Mouse (Mus musculus): ENCODE measurements at regions not wholly inside any gene's neighbourhood (a gene's known extent, or its start where the extent isn't known, plus 50 kb on each side); places are given as distances from the start of the nearest gene placed in this dataset.
A peak's percentile ranks its signal among the peaks of the same experiment; 100 is the strongest.
"Not testable (repeated sequence)": the region's sequence is repeated elsewhere in the genome, so short reads cannot be mapped to it uniquely, and the experiment has no call there.

DNA sequence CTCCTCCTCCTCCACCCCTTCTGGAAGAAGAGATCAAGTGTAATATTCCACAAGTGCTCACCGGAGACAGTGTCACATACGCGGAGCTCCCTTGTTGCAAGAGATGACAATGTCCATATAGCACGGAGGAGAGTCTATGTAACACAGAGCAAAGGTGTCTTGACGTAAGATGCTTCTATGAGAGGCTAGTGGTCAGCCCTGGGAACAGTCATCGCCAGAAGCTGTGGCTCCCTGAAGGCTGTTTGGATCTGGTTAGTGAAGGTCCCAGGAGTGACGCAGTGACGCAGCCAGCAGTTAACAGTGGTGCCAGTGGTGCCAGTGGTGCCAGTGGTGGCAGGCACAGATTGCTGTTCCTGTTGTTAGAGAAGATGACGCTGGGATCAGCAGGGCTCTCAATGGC is 66.9 kb downstream of the Twistnb start:
- DNase-seq (ENCODE audit: low spot score in 2 of 2), result no peak

- peak in 1 of 2 experiments; percentile 3 for DNase-seq (ENCODE audit: low spot score in 2 of 2)
Observed at GRCm38 (mm10) chr12:33497319-33497892, 68.0 kb downstream of the Twistnb start.

- no peak for DNase-seq (ENCODE audit: low spot score in 2 of 2)
Observed at GRCm38 (mm10) chr12:33541566-33541965, 112.1 kb downstream of the Twistnb start.

- DNase-seq (ENCODE audit: low spot score in 2 of 2), result not testable (repeated sequence)
Observed at GRCm38 (mm10) chr12:33551660-33552059, 122.2 kb downstream of the Twistnb start.

- no peak for DNase-seq (ENCODE audit: low spot score in 2 of 2)
Observed at GRCm38 (mm10) chr12:33552231-33552630, 122.8 kb downstream of the Twistnb start.

GRCm38 (mm10) chr12:33552651-33553050 is 123.2 kb downstream of the Twistnb start:
- DNase-seq (ENCODE audit: low spot score in 2 of 2), result no peak

DNA sequence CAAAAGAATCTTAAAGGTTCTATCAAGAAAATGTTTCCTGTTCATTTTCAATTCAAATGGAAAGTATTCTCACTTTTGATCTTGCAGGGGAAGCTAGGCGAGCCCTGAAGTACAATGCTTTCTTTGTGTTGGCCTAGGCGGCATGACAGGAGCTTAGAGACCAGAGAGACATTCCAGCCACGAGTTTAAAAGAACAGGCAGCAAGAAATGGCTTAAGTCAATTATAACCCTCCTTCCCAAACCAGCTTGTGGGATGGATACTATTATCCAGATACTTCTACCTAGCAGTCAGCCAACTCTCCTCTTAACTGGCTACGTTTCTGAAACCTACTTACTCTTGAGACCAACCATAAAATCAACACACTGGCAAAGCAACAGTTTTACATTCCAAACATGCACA is 124.3 kb downstream of the Twistnb start:
- DNase-seq (ENCODE audit: low spot score in 2 of 2), result no peak

- no peak for DNase-seq (ENCODE audit: low spot score in 2 of 2)
Observed at GRCm38 (mm10) chr12:33561141-33561540, 131.7 kb downstream of the Twistnb start.

DNA sequence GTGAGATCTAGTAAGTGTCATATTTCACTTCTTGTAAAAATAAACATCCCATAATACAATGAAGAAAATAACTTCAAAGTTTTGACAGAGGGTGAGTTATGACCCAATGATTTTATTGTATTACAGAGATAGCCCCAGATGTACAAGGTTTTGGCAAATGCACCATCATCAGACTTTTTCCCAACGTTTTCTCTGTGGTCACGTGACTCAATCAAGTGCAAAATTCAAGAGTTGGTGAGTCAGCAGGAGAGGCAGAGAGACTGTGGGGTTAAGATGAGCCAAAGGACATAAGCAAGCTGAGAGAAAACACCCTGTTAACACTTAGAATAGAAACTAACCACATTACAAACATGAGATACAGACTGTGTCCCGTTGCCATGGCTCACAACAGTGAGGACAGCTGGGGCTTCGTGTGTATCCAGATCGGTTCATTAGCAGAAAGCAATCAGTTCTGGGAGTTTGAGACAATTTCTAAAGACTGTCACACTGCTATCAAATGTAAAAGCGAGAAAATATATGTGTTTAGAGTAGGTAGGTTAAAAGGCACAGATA is 148.5 kb downstream of the Twistnb start:
- no peak for DNase-seq (ENCODE audit: low spot score in 2 of 2)

DNA sequence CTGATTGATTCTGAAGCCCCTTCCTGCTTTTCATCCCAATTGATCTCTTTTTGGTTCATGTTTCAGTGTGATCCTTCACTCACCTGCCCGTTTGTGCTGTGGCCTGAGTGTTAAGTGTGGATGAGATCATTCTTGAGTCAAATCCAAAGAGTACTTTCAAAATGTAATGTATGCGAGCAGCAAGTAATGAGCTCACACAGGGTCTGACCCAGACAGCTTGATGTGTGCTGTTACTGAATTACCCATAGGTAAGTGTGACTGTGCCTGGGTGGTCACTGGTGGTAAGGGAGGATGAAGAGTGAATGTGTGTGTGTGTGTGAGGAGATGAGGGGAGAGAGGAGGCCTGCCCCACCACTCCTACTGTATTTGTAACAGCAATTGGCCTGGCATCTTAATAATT is 151.4 kb downstream of the Twistnb start:
- no peak for DNase-seq (ENCODE audit: low spot score in 2 of 2)

GRCm38 (mm10) chr12:33591031-33591430 is 161.6 kb downstream of the Twistnb start:
- DNase-seq (ENCODE audit: low spot score in 2 of 2), result no peak

- peak in 1 of 2 experiments; percentile 3 for DNase-seq (ENCODE audit: low spot score in 2 of 2)
Observed at GRCm38 (mm10) chr12:33592431-33592911, 163.0 kb downstream of the Twistnb start.

DNA sequence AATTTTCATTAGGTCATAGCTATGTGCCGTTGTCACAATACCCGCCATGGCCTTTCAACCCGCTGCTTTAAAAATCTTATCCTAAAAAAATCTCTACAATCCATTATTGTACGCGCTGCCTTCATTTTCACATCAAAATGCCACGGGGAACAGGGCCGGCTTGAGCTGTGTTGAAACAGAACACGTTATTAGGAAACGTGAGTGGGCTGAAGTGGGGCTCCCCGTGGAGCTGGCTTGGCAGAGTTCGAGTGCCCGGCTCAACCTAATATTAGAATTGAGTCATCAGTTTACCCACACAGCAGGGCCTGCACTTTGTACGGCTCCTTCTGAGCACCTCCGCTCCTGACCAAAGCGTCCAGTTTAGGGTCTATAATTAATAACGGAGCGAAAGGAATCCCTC is 163.5 kb downstream of the Twistnb start:
- peak in 1 of 2 experiments; percentile 8 for DNase-seq (ENCODE audit: low spot score in 2 of 2)

GRCm38 (mm10) chr12:33593685-33594084 is 164.2 kb downstream of the Twistnb start:
- DNase-seq (ENCODE audit: low spot score in 2 of 2), result no peak

GRCm38 (mm10) chr12:33605393-33605792 is 176.0 kb downstream of the Twistnb start:
- DNase-seq (ENCODE audit: low spot score in 2 of 2), result no peak

DNA sequence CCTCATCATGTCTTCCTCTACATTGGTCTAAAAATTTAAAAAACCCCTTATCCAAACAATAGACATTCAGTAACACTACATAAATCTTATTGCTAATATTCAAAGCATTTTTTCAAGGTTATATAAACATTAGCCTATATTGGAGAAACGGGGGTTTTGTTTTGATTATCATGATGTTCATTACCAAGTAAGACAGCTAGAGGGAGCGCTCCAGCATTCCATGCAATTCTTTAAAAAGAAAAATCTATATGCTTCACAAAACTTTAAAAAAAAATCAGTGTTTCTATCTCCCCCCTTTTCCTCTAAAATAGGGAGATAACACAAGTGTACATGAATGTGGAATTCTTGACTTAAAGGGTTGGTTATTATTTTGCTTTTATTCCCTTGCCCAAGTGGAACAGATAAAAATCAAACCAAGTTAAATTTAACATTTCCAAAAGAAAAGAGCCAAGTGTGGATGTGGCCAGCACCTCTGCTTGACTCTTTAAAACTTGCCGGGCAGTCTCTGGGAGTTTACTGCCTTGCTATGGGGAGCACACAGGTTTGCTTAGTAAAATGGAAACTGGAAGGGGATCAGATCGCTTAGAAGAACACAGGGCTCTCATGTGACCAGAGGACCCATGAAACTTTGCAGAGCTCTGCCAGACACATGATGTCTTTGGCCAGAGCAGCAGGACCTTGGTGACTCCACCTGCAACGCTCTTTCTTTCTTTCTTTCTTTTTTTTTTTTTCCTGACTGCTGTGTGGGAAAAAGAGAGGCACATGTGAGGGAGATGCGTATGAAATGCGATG is 178.6 kb downstream of the Twistnb start:
- DNase-seq (ENCODE audit: low spot score in 2 of 2), result no peak

- peak in 1 of 2 experiments; percentile 4 for DNase-seq (ENCODE audit: low spot score in 2 of 2)
Observed at GRCm38 (mm10) chr12:33612378-33612777, 182.9 kb downstream of the Twistnb start.

DNA sequence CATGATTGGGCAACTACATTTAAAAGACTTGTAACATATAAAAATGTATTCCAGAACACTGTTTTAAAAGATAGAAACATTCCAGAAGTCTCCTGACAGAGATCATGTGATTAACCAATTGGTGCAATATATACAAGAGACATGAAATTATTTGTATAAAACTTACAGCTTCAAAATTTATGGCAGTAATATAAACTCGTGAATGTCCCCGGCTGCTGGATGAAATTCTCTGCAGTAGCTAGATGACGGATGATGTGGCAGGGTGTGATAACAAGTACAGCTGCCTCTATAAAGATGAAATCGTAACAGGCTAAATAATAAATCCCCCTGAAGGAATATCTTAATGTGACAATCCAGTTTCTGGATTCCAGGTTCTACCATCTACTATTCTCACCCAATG is 191.0 kb downstream of the Twistnb start:
- DNase-seq (ENCODE audit: low spot score in 2 of 2), result no peak

DNA sequence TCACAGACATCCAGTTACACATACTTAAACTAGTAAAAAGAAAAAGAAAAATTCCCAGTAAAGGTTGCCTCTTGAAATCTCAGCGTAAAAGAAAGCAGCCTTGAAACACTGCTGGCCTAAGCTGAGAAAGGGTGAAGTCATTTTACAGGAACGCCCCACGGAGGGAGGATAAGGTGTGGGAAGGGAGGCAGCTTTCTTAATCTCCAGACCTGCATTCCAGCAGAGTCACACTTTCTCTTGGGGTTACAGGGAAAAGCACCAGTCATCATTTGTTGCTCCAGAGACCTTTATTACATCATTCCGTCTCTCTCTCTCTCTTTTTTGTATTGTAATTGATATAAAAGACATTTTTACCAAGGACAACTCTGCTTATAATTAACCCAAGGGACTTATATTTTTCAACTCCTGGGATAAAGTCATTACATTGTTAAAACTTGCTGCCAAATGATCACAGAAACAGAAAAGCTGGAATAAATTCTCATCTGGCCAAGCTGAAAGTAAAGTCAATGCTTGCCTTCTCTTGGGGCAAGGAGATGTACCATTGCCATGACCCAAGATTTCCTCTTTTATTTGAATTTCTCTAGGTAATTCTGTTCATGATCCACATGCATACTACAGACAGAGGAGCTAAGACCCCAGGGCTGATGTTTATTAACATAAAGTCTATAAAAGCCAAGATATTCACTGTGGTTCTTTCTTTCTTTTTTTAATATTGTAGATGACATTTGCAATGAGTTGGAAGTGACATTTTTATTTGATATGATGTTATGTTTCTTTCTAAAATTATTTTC is 196.9 kb downstream of the Twistnb start:
- no peak for DNase-seq (ENCODE audit: low spot score in 2 of 2)

DNA sequence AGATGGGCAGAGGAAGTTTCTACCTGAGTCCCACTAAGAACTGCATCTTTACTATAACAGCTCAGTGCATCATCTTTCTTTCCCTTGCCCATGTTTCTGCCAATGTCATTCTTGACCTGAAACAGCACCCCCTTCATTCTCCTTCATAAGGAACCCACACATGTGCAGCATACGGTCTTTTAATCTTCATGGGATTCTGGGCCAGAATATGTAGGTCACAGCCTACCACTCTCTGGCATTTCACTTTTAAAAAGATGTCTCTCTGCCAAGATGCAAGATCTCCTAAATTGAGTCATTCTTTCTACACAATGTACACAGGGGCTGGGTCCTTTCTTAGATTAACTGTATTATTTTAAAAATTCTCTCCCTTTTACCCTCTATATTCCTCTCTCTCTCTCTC is 223.2 kb downstream of the Twistnb start:
- DNase-seq (ENCODE audit: low spot score in 2 of 2), result no peak

DNA sequence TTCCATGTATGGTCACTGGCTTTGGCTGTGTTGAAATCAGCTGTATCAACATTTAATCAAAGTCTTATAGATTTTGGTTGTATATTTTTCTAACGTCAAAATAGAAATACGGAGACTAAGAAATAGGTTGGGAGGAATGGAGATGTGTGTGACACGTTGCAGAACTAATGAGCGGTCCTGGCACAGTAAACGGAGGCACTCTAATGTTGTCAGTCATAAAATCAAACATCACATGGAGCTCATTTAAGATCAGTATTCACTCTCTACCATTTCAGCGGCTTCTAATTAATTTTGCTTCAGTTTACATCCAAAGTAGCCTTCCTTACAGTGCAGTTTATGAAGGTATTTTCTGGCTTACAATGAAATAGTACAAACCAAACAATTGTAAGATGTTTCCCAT is 246.1 kb downstream of the Twistnb start:
- DNase-seq (ENCODE audit: low spot score in 2 of 2), result no peak

GRCm38 (mm10) chr12:33692870-33693269 is 235.4 kb upstream of the Ferd3l start:
- no peak for DNase-seq (ENCODE audit: low spot score in 2 of 2)
